Mouse (Mus musculus): ENCODE measurements at regions not wholly inside any gene's neighbourhood (a gene's known extent, or its start where the extent isn't known, plus 50 kb on each side); places are given as distances from the start of the nearest gene placed in this dataset.

- peak; percentile 28; the same call in 1 of the 2 replicates for TF ChIP-seq CTCF (IDR thresholded peaks at IDR 0.05; ENCODE audit: borderline replicate concordance, extremely low read depth, insufficient read depth, insufficient read length)
- no peak for TF ChIP-seq POLR2A (IDR thresholded peaks at IDR 0.05; ENCODE audit: borderline replicate concordance, extremely low read depth, insufficient read depth, insufficient read length, poor library complexity, severe bottlenecking)
Observed at GRCm38 (mm10) chr11:45645815-45646214, 206.0 kb upstream of the Clint1 start.

Data from brain, embryonic 14.5 days (tissue).